Mouse (Mus musculus) cortical plate, adult 2 months (tissue): ENCODE data around the gene Tagln3. TPM values are rescaled to one million over a fixed set of nuclear protein-coding genes. Genes with fewer than 3 reads are reported as not detected.

Source experiments
- H3K27ac ChIP-seq: fragments of 200-500 bp; 2 replicates; pipeline ENCODE4 v1.5.1; 2012; ENCODE audit warnings: low read length, control low read depth, inconsistent platforms; ENCODE audit not compliant: insufficient read depth
- H3K4me1 ChIP-seq: fragments of 200-500 bp; 2 replicates; pipeline ENCODE4 v1.6.1; 2011; ENCODE audit warnings: low read length; ENCODE audit not compliant: control insufficient read depth, insufficient read depth
- H3K4me3 ChIP-seq: fragments of 200-500 bp; 2 replicates; pipeline ENCODE4 v1.5.1; 2011; ENCODE audit warnings: mild to moderate bottlenecking, low read length, control low read depth; ENCODE audit not compliant: insufficient read depth
- CTCF ChIP-seq: fragments of 200-500 bp; IDR thresholded peaks from 2 replicates; pipeline ENCODE4 v1.5.1; 2011; ENCODE audit warnings: mild to moderate bottlenecking, control low read depth, low read length; ENCODE audit not compliant: insufficient read depth; ENCODE audit errors: extremely low read depth
- POLR2A ChIP-seq: fragments of 200-500 bp; IDR thresholded peaks from 2 replicates; pipeline ENCODE4 v1.6.1; 2011; ENCODE audit warnings: mild to moderate bottlenecking, low read length, control low read depth; ENCODE audit not compliant: insufficient read depth; ENCODE audit errors: extremely low read depth
- polyA plus RNA-seq: library from polyadenylated mRNA; depleted of rRNA; stranded (reverse); fragments of >200 nt; gene quantifications from 2 replicates; pipeline ENCODE4 v1.2.3, GENCODE M21; 2012

Gene Tagln3
- polyA plus RNA-seq, 1 experiment, result 615 TPM

- H3K4me3 ChIP-seq, result peak overlapping the region; percentile 87
- TF ChIP-seq CTCF (no peak), POLR2A (peak; percentile 39; the same call in 1 of the 2 replicates)
- H3K27ac ChIP-seq, result peak overlapping the region; percentile 93; the same call in 1 of the 2 replicates
- peaks cover 17% of the 10 kb centered on the region for H3K4me1 ChIP-seq
Measured at GRCm38 (mm10) chr16:45722460-45722951, 1.9 kb downstream of the Tagln3 start.

GRCm38 (mm10) chr16:45720022-45720630 lies 4.3 kb downstream of the Tagln3 start:
- TF ChIP-seq CTCF, result no peak
- TF ChIP-seq POLR2A, result no peak
- H3K27ac ChIP-seq, result no peak overlapping the region
- H3K4me1 ChIP-seq, result peaks cover 17% of the 10 kb centered on the region
- H3K4me3 ChIP-seq, result no peak overlapping the region

GRCm38 (mm10) chr16:45718296-45718695 lies 6.1 kb downstream of the Tagln3 start:
- no peak overlapping the region for H3K4me3 ChIP-seq

GRCm38 (mm10) chr16:45714489-45715150 lies 9.8 kb downstream of the Tagln3 start:
- Histone ChIP-seq H3K27ac (no peak overlapping the region), H3K4me3 (no peak overlapping the region), H3K4me1 (no peaks in the 10 kb centered on the region)
- no peak for TF ChIP-seq POLR2A
- TF ChIP-seq CTCF, result no peak

More at GRCm38 (mm10) chr16:45718296-45718695, 6.1 kb downstream of the Tagln3 start:
- Histone ChIP-seq H3K4me1 (peaks cover 17% of the 10 kb centered on the region), H3K27ac (no peak overlapping the region)
- TF ChIP-seq CTCF, result no peak
- no peak for TF ChIP-seq POLR2A

- Histone ChIP-seq H3K4me3 (no peak overlapping the region), H3K27ac (no peak overlapping the region), H3K4me1 (no peaks in the 10 kb centered on the region)
- TF ChIP-seq POLR2A, result no peak
Measured at GRCm38 (mm10) chr16:45713878-45714277, 10.5 kb downstream of the Tagln3 start.

- TF ChIP-seq POLR2A (no peak), CTCF (no peak)
- no peak overlapping the region for H3K4me3 ChIP-seq
- no peak overlapping the region for H3K27ac ChIP-seq
- no peaks in the 10 kb centered on the region for H3K4me1 ChIP-seq
Measured at GRCm38 (mm10) chr16:45713261-45713660, 11.1 kb downstream of the Tagln3 start.

- peak; percentile 53 for TF ChIP-seq CTCF
- no peak for TF ChIP-seq POLR2A
- no peaks in the 10 kb centered on the region for H3K4me1 ChIP-seq
- no peak overlapping the region for H3K27ac ChIP-seq
- H3K4me3 ChIP-seq, result no peak overlapping the region
Measured at GRCm38 (mm10) chr16:45711263-45711662, 13.1 kb downstream of the Tagln3 start.

GRCm38 (mm10) chr16:45699301-45699700 lies 25.1 kb downstream of the Tagln3 start:
- Histone ChIP-seq H3K4me3 (no peak overlapping the region), H3K27ac (no peak overlapping the region), H3K4me1 (peaks cover 1% of the 10 kb centered on the region; the same call in 1 of the 2 replicates)
- TF ChIP-seq POLR2A (no peak), CTCF (no peak)

- Histone ChIP-seq H3K4me3 (no peak overlapping the region), H3K27ac (no peak overlapping the region), H3K4me1 (peaks cover 5% of the 10 kb centered on the region)
- TF ChIP-seq POLR2A, result no peak
- TF ChIP-seq CTCF, result no peak
Measured at GRCm38 (mm10) chr16:45697996-45698395, 26.4 kb downstream of the Tagln3 start.

- peaks cover 7% of the 10 kb centered on the region for H3K4me1 ChIP-seq
- no peak for TF ChIP-seq CTCF
- TF ChIP-seq POLR2A, result no peak
- no peak overlapping the region for H3K4me3 ChIP-seq
- no peak overlapping the region for H3K27ac ChIP-seq
Measured at GRCm38 (mm10) chr16:45695445-45696160, 28.8 kb downstream of the Tagln3 start.
